Mouse (Mus musculus): ENCODE results near the gene Acan. TPM values are rescaled to one million over a fixed set of nuclear protein-coding genes. Genes with fewer than 3 reads are reported as not detected.

Acan gene
- under 1 TPM in 1 of 2 experiments, not detected in 1; 0.05 TPM for total RNA-seq (2021)
- long read RNA-seq, experiment 1 = 0 reads
- long read RNA-seq, experiment 2 = 0 reads

DNA sequence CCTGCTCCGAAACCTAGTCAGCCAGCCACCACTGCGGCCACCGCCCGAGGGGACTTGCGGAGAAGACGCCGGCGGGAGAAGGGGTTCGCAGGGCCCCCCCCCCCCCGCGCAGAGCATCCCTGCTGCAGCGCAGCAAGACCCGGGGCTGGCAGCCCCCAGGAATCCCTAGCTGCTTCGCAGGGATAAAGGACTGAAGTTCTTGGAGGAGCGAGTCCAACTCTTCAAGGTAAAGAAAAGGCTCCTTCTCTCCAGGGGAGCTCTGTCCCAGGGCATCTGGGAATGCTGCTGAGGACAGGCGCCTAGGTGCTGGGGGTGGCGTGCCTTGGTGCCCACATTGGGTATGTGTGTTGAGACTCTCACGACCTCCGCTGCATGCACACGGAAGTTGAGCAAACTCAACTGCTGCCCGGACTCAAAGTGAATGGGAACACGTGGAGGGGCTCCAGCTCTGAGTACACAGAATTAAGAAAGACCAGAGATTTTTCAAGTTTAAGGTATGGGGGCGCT is at the start of gene Acan:
Gene Acan, plus strand, starts transcription at position 101 of the 507 bp plus-strand sequence.
- DNase-seq (ENCODE audit: low spot score) = no peak

DNA sequence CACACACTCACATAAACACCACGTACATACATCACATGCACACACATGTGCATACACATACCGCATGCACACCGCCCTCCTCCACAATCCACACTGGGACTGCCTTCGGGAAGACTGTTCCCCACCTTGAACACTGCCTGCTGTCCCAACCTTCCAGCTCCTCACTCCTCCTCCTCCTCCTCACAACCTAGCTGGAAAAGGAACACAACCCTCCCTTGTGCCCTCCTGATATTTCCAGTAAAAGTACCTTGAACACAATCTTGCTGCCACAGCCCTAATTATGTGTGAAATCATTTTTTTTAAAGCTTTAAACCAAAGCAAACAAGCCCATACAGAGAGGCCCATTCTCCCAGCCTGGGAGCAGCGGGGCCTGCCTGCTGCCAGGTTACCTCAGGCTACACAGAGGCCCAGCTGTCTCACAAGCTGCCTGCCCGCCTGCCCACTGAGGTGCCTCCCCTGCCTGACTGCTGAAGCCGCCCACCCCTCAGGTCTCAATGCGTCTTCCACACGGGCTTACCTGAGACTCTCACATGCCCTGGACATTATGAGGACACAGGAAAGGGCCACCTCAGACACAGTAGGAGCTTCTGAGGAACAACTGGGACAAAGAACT is 31.9 kb upstream of the Acan start:
- no peak for DNase-seq (ENCODE audit: low spot score)

DNA sequence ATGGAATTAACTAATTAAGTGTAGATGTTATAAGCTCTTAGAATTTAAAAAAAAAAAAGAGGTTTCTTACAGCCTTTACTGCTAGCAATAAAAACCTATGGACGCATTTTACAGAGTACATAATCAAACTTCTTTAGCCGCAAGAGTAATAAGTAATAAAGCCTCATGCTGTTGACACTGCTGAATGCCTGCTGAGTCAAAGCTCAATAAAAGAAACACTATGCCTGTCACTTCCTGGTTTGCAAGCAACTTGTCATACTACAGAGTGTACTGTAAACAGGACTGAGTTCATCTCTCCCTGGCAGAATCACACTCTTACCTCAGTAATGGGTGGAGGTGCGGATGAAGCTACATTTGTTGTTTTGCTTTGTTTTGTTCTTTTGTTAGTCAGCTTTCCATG is 24.1 kb upstream of the Acan start:
- DNase-seq (ENCODE audit: low spot score) = no peak

DNA sequence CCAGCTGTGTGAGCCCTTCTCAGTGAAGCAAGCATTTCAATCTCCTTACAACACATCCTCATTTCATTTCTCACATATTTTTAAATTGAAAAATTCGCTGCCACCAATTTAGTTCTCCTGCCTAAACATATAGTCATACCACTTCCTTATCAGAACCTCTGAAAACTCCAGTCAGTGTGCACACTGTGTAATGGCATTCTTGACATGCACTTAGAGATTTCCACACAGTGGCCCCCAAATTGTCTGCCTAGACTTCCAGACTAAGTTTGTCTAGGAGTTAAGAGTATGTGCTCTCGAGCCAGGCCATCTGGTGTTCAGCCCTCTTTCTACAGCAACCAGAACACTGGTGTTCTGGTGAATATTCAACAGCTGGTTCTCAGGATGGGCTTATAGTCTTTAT is 19.5 kb upstream of the Acan start:
- no peak for DNase-seq (ENCODE audit: low spot score)

DNA sequence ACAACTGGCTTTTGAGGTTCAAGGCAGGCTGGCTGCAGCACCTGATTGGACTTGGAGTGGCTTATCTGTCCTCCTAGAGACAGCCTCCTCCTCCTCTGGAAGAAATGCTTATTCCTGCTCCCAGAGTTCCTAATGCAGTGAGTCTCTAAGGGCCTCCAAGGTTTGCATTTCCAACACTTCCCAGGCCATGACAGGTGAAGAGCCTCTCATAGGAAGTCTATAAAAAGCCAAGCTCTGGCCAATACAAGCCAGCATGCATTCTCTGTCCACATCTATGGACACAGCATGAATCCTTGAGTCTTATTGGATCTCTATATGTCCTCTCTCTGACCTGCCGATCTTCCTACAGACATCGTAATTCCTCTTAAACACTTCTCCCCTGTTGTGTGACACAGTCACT is 18.8 kb upstream of the Acan start:
- no peak for DNase-seq (ENCODE audit: low spot score)

DNA sequence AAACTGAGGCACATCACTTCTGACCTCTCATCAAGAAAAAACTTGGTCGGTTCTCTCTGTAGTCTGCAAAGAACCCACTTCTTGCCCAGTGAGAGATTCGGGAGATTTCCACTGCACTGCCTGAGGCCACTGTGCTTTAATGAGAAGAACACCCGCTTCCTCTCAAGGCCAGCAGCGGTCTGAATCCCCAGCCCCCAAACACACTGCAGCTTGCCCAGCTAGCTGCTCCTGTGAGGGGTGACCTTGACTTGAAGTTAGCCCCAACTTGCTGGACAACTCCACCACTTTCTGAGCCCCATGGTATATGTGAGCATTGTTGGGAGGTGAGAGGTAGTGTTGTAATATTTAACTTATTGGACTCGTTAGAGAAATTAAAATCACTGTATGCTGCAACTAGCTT is 1.2 kb upstream of the Acan start:
- DNase-seq (ENCODE audit: low spot score) = no peak

DNA sequence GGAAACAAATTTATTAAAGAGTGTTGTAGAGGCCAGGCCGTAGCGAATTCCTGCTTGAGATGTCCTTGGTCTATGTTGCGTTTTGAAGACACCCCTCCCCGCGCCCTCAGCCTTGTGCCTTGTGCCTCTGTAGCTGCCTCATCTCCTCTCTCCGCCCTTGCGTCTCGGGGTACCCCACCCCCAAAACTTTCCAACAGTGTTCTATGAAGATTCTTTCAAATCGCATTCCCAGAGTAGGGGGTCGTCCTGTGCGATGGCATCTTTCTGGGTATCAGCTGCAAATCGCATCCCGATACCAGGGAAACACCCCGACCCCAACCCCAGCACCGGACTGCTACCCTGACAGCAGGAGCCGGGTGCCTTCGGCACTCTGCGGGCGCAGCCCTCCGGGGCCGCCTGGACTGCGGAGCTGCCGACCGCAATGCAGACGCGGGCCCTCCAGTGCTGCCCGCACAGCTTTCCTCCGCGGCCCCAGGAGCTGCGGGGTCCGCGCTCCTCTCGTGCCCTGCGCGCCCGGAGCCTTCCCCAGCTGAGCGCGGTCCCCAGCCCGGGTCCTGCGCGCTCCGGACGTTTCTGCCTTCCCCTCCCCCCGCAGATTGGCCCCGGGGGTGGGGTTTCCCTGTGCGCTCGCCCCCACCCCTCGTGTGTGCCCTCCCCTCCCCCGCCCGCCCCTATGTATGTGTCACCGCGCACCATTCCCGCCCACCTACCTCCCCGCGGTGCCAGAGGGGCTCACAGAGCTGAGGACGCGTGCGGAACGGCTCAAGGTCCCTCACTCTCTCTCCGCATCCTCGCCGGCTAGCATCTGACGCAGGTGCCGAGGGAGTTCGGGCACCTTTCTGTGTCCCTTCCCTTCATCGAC is 531 bp upstream of the Acan start:
- DNase-seq (ENCODE audit: low spot score) = no peak

DNA sequence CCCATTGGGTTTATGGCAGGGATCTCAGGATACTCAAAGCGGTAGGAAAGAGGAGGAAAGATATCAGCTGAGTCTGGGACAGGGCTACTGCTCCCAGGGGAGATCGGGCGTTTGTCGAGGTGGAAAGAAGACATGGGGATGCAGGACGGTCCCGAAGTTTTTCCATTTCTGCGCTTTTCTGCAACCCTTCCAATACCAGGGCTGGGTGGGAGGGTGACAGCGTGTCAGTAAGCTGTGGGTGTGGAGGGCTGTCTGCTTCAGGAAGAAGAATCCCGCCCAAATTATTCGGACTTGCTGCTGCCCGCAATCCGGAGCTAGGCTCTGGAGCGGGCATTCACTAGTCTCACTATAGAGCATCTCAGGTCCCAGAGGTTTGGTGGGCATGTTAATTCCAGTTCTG is 828 bp downstream of the Acan start:
- DNase-seq (ENCODE audit: low spot score) = no peak

DNA sequence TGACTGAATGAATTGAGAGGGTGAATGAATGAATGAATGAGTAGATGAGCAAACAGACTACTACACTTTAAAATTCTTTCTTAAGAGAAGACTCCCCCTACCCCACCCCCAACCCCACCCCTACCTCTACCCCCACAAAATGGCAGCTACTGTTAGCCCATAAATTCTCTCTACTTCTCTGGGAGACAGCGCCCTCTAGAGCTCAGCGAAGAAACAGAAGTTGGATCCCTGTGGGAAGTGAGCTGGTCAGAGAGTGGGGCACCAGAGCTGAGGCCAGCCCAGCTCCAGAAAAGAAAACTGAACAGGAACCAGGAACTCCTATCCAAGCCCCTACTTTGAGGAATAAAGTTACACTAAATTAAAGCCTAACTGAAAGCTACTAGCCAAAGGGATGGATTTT is 5.3 kb downstream of the Acan start:
- no peak for DNase-seq (ENCODE audit: low spot score)

DNA sequence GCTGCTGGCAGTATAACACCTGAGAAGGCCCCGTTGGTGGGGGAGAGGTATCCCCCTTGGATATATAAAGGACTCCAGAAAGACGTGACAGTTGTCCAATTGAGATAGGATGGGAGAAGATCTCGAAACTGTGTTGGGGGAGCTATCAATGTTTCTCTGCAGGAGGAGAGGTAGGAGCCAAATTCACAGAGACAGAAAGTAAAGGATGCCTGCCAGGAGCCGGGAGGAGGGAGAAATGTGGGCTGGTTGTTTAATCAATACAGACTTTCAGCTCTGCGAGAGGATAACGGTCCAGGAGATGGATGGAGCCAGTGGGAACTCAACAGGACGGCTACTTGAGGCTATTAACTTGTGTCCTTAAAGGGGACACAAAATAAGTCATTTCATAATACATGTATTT is 14.2 kb downstream of the Acan start:
- no peak for DNase-seq (ENCODE audit: low spot score)

DNA sequence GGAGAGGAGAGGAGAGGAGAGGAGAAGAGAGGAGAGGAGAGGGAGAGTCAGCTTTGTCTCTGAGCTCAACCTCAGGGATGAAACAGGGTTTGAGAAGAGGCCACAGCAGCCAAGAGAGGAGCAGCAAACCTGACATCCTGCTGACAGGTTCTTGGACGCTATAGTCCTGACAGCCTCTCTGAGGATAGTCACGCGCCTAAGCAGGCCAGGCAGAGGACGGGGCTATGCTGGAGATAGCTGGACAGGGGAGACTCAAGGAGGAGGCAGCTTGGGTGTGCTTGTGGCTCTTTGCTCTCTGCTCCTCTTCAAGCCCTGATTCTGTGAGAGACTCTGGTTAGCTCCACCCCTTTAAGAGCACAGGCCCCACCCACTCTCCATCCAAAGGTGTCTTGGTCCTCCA is 14.9 kb downstream of the Acan start:
- DNase-seq (ENCODE audit: low spot score) = no peak

DNA sequence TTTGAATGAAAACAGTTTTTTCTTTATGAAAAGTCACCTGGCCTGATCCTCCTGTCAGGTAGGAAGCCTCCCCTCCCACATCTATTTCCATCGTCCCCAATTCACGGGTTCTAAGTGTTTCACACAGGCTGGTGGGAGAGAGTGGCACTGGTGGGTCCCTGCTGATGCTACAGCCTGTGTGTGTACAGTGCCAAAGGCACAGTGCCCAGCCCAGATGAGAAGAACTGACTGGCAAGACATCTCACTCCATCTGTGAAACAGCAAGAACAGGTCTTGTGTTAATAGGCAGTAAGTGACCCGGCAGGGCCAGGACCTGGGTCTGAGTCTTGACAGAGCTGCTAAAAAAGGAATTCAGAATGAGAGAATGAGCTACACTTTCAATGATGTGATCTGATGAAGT is 25.9 kb downstream of the Acan start:
- no peak for DNase-seq (ENCODE audit: low spot score)

DNA sequence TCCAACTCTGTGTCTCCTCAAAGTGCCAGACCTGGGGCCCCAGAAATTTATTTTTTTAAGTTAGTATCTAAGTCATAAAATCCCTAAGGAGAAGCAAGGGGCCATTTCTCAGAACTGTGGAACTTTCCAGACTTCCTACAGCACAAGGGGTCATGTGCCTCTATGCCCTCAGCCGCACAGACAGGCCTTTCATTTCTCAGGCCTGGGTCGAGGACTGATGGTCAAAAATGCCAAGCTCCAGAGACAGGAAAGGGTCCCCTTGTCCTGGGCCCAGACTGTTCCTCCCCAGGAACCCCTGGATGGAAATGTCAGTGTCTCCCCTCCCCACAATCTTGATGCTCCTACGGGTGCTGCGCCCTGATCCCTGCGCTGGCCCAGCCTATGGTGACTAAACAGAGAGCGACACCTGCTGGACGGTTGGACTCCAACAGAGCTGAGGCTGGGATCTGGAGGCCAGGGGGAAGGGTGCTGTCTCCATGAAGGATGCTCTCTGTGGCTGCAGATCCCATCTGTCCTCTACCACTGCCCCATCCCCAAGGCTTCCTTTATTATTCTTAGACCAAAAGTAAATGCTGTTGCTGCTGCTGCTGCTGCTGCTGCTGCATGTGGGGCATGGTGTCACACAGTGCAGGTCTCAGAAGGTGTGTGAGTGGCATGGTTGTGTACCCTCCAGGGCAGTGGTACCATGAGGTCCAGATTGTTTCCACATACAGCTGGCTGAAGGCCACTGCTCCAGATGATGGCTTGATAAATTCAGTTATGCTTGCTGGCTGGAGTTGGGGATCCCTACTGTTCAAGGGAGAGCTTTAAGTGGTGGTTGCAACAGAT is 27.5 kb downstream of the Acan start:
- DNase-seq (ENCODE audit: low spot score) = peak; percentile 19

DNA sequence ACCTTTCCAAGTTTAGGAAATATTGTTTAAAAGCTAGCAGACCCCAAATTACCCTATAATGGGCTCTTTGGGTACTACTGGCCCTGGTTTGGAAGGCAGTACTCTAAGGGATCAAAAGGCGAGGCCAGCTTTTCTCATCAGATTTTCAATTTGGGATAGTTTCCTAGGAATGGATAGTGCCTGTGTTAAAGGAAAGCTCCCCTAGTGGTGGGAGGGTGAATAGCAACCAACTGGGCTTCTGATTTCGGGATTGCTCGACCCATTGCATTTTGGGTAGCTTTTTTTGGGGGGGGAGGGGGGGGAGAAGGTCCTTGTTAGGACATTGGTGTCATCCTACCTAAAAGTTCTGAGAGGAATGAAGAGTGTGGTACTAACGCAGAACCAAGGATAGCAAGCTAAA is 35.8 kb downstream of the Acan start:
- no peak for DNase-seq (ENCODE audit: low spot score)

DNA sequence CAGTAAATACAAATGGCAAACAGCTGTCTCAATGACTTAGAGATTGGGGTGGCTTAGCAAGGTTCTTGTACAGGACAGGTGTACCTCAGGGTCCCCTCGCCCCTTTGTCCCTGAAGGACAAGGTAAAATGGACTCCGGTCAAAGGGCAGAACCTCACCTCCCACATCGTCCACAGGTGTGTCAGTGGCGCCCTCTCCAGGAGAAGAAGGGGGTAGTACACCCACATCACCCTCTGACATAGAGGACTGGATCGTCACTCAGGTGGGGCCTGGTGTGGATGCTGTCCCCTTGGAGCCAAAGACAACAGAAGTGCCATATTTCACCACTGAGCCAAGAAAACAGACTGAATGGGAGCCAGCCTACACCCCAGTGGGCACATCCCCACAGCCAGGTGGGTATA is 43.2 kb downstream of the Acan start:
- no peak for DNase-seq (ENCODE audit: low spot score)

DNA sequence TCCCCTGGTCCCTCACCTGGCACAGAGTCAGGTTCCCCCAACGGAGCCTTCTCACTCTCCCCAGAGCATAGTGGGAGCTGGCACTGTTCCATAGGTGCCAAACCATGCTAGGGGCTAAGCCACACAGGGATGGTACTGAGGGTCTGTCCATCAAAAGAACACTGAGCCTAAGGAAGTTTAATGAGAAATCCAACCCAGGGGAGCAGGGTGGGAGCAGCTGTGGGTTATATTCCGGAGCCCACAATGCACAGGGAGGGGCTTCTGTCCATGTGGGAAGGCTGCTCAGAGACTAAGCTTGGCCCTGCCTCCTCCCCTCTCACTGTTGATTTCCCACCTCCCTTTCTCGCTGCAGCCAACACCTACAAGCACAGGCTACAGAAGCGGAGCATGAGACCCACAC is 60.6 kb downstream of the Acan start:
- no peak for DNase-seq (ENCODE audit: low spot score)

DNA sequence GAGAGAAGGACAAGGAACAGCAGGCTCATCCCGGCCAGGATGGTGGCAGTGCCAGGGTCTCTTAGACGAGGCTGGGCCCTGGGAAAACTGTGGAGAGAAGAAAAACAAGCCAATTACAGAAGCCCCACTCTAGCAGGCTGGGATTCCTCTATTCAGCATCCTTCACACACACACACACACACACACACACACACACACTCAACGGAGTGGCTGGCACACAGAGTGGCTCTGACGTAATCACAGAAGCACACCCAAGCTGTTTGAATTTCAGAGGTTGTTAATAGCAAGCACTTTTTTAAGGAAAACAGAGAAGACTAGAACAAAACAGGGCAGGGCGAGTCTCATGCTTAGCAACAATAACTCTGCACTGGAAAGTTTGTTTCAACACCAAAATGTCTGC is 70.2 kb downstream of the Acan start:
- DNase-seq (ENCODE audit: low spot score) = no peak

DNA sequence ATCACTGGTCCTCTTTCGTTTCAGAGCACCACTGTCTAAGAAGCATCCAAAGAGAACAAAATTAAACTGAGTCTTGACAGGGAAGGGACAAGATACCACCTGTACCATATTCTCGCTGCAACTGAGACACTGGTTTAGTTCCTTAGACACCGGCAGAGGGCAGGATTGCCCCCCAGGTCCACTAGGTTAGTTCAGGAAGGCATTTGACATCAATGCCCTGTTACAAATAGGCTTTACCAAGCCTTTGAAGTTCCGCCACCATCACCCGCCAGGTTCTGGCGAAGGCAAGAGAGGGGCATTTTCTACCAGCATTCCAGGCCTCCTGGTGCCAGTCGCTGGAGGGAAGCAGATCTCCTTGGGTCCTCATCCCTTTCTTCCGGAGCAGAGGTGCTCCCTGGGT is 76.6 kb downstream of the Acan start:
- no peak for DNase-seq (ENCODE audit: low spot score)

DNA sequence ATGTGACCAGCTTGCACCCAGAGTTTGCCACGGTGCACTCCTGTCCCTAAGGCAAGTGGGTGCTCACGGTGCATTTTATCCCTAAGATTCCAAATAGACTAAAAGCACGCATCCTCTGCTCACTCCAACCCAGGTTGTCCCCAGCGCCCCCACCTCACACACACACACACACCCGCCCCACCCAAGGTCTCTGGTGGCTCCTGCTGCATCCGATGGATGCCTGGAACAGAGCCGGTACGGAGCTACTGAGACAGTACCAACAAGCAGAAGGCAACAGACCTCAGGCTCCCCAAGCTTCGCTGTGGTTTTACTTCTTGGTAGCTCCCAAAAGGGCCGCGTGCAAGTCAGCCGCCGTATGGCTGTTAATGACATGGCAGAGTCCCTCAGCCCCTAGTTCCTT is 77.1 kb downstream of the Acan start:
- DNase-seq (ENCODE audit: low spot score) = no peak

DNA sequence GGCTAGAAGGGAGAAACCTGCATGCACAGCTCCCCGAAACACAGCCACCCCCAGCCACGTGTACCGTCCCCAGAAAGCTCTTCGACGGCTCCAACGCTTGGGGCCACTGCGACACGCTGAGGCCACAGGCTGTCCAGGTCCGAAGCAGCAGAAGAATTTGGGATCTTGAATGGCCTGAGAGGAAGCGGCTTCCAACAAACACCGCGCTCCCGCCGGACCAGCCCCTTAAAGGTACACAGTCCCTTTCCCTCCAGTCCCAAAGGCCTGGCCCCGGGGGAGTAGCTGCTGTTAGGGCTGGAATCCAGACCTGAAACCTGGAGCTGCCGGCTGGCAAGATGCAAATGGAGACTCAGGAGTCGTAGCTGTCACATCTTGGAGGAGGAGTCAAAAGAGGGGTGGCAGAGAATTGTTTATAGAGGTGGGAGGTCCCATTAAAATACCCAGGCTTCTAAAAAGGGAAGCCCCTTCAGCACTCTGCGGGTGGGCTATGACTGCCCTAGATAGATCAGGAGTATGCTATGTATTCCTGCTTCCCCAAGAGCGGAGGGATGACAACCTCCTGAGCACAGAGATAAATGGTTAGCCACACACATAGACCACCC is 77.7 kb downstream of the Acan start, which contains the start of gene Hapln3:
Gene Hapln3, minus strand, starts transcription at position 176 of the 602 bp plus-strand sequence.
- peak; percentile 11 for DNase-seq (ENCODE audit: low spot score)

DNA sequence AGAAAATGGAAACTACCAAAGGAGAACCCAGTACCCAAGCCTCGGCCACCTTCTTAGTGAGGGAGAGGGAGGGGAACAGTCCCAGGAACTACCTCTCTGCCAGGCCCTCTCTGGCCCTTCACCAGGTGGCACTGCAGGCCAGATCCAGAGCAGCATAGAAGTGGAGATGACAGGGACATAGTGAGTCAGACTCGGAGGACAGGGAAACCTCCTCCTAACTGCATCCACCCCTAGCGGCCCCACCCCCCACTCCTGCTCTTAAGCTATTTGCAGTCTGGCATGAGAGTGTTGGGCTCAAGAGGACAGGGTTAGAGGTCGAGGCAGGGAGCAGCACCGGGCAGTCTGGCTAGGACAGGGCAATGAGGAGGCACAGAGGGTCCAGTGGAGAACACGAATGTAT is 80.1 kb downstream of the Acan start:
- DNase-seq (ENCODE audit: low spot score) = no peak
